Mouse (Mus musculus): ENCODE measurements around the gene Cend1.
"Not testable (repeated sequence)": the region's sequence is repeated elsewhere in the genome, so short reads cannot be mapped to it uniquely, and the experiment has no call there.

Gene Cend1

DNA sequence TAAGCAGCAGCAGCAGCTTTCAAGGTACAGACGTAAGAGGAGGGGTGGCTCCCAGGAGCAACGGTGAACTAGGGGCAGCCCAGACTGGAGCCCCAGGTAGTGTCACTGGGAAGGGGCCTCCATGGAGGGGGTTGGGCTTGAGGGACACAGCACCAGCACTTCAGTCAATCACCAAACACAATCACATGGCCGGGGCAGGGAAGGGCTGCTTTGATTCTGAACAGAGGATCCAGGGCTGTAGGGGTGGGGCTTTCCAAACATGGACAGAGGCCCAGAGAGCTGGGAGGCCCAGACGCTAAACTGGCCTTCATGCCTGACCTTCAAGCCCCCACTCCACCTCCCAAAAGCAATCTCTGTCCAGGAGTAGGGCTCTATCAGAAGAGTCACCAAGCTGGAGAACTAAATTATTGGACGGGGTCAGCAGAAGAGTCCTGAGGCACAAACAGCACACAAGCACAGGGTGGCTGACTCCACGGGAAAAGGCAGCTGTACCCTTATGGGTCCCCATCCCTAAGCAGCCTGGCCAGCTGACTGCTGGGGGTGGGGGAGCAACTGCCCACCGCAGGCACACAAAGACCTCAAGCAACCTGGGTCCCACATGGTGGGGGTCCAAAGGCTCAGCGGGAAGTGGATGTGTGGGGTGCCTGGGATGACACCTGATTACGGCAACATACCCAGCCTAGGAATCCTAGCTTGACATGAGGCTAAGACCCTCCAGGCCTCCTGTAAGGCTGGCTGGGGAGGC, 721 bp upstream of the Cend1 start:
- DNase-seq (ENCODE audit: low read depth, low spot score): no peak

DNA sequence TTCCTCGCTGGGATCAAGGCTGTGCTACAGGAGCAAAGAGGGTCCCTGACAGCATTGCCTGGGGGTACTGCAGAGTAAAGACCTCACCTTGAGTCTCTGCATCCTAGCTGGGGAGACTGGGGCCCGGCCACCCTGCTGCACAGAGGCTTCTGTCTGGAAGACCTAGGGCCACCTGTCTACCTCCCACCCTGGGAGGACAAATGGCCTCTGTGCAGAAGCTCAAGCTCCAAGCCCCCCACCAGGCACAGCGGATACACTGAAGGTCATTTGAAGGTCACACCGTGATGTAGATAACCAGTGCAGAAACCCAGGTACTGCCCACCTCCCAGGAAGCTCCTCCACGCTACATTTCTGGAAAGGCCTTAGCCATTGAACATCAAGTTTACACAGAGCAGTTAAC, 590 bp downstream of the Cend1 start:
- DNase-seq (ENCODE audit: low read depth, low spot score): no peak

DNA sequence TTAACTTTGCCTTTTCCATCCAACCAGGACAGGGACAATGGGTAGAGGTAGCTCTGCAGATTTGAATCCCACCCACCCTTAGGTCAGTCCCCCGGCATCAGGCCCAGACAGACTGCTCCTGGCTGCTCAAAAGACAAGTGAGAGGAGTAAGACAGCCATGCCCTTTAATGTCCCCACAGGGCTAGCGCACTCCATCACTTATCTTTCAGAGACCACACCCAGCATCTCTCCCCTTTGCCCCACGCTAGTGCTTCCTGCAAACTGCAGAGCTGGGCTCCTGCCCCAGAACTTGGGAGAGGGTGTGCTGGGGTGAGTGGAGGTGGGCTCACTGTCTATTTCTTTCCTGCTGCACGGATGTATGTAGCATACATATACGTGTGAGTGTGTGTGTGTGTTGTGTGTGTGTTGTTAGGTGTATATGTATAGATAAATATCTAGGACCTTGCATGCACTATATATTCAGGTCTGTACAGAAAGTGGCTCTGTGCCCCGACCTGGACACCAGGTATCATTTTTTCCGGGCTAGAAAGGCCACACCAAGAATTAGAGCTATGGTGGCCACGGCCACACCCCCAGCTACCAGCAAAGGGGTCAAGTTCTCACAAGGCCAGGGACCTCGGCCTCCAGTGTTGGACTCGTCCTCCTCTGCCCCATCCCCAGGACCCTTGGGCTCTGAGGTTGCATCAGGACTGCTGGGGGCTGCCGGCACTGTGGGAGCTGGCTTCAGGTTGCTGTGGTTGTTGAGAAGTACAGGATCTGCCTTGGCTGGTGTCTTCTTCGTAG, 2.2 kb downstream of the Cend1 start:
- no peak for DNase-seq (ENCODE audit: low read depth, low spot score)

DNA sequence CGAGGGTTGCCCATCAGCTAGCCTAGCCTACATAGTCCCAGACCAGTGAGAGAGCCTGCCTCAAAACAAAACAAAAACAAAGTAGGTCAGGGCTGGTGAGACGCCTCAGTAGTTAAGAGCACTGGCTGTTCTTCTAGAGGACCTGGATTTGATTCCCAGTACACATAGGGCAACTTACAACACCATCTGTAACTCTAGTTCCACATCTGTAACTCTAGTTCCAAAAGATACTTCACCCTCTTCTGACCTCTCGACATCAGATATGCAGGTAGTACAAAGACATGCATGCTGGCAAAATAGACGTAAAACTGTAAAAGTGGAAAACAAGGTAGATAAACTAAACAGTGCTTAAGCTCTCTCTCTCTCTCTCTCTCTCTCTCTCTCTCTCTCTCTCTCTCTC, 5.5 kb downstream of the Cend1 start:
- DNase-seq (ENCODE audit: low read depth, low spot score): no peak

DNA sequence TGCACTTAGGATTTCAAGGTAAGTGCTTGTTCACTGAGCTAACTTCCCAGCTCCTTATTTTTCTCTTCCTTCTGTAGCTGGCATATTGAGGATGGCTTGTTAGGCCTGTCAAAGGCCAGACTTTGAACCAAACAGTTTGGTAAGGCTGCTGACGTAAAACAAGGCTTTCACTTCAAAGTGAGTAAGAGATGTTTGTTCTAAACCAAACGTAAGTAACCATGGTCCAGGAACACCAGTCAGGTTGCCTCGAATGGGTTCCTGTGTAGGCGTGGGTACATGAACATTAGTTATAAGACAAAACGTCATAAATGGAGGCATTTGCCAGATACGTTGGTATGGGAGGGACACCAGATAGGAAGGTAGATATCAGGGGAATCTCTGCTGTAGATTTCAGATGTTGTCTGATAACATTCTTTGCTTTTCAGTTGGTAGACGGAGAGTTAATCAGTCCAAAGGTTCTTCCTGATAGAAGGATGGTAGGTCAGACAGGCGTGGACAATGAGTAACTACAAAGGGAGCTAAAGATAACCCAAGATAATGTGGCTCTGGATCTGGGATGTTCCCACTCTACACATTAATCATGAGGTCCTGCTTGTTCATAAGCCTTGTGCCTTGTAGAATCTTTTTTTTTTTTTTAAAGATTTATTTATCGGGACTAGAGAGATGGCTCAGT, 9.1 kb downstream of the Cend1 start:
- no peak for DNase-seq (ENCODE audit: low read depth, low spot score)

DNA sequence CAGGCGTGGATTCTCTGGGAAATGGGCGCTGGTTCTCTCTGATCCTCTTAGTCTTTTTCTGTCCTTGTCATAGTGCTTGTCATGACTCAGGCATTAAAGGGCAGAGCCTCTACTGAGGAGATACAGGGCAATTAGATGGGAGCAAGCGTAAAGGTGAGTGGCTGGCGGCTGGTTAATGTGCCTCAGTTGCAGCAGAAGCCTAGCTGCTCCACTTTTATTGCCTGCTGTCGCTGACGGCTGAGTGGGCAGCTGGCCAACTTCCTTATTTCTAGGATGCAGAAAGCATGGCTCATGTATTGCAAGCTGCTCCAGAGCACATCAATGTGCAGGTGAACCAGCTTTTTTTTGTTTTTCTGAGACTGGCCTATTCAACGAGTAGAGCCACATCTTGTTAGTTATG, 10.3 kb downstream of the Cend1 start:
- DNase-seq (ENCODE audit: low read depth, low spot score): no peak

DNA sequence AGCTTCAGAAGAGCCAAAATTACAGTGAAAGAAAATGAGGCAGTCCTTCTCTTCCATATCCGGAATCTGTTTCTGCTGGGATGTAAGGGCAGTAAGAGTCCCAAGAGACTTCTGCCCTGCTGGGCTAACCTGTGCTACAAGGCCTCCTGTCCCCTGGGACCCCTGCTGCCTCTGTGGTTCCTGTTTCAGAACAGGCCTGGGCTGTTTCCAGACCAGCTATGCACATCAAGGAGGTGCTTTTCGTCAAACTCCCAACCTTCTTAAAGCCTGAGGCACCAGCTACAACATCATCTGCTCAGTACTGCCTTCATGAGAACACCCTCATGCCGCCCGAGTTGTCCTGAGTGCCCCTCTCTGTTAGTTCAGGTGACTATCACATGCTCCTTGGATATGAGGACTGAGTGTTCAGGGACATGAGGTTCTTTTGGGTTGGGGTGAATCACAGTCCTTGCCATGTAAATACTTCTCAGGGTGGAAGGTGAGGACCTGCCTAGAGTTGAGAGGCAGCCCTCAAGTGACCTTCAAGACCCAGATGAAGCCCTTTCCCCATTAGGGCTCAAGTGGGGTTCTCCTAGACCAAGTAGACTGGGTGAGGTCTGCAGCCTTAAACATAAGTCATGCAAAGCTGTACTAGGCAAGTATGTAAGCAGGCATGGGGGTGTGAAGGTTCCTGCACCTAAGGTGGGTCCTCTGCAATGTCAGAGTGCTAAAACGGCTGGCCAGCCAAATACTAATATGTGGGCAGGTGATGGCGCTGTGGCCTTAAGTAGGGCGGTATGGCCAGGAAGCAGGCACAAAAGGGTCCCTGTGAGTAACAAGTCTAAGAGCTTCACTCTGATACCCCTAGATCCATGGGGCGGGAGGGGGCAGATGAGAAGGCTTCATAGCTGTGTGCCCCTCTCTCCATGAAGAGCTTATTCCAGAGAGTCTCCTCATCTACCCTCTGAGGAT, 11.3 kb downstream of the Cend1 start:
- no peak for DNase-seq (ENCODE audit: low read depth, low spot score)

DNA sequence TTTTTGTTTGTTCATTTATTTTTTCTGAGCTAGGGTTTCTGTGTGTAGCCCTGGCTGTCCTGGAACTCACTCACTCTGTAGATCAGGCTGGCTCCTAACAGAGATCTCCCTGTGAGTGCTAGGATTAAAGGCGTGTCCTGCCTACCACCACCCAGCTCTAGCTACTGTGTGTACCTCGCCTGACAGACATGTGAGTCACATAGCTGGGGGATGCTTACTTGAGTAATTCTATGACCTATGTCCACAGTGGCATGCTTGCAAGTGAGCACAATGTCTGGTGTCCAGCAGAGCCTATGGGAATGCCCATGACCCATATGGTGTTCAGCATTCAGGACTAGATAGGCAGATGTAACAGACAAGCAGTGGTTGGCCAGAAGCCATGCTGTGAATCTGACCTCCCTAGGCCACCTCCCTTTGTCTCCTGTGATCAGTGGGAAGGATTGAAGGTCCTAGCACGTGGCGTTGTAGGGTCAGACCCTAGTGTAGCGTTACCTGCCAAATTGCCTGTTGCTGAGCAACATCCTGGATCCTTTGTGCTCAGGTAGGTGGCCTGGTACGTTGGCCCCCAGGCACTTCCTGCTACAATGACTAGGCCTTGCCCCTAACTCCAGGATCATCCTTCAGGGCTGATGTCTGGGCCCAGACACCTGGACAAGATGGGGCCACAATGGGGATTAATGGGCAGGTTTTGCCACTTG, 13.0 kb downstream of the Cend1 start:
- no peak for DNase-seq (ENCODE audit: low read depth, low spot score)

DNA sequence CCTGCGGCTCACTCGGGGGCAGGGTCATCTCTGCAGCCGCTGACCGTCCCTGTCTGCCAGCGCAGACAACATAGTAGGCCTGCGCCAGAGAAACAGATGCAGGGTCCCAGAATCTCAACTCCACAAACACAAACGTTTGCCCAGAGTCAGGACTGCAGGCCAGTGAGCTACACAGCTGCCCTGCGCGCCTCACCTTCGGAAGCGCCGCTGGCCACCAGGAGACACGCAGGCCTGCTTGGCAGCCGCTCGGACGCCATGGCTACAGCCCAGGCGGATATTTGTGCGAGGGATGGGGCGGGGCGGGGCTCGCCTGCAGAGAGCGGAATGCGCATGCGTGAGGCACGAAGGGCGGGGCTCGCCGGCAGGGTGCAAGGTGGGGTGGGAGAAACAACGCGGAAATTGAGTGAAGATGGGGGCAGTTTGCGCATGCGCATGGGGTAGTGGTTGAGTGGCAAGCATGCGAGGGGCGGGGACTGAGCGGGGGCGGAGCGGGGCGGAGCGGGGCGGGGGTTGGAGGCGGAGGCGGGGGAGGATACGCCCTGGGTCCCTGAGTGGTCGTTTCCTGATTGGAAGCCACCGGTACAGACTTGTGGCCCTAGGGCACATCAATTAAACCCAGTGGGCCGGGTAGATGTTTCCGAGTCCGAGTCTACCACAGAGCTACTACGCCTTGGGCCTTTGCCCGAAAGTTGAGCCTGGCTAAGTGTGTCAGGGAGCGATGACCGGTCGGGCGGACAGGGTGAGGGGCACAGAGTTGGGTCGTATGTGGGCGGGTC, 15.3 kb downstream of the Cend1 start, which contains the start of gene Gatd1:
Gene Gatd1 (minus strand): TSS at position 328 of the 776 bp plus-strand sequence.
- peak; percentile 99 for DNase-seq (ENCODE audit: low read depth, low spot score)

DNA sequence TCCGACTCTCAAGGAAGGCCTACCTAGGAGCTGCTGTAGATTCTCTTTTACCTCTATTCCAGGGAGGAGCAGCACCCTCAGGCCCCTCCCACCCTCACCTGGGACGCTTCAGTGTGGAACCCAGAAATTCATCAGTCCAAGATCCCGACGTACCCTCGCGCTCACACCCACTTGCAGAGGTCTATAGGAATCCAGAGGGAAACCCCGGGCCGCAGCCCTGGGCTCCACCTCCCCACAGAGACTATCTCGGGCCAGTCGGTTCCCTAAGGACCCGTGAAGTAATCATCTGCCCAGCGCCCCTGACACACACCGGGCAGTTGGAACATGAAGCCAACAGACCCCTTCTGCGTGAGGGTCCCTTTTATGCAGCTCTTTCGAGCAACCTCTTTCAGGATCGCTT, 16.0 kb downstream of the Cend1 start:
- DNase-seq (ENCODE audit: low read depth, low spot score): no peak

DNA sequence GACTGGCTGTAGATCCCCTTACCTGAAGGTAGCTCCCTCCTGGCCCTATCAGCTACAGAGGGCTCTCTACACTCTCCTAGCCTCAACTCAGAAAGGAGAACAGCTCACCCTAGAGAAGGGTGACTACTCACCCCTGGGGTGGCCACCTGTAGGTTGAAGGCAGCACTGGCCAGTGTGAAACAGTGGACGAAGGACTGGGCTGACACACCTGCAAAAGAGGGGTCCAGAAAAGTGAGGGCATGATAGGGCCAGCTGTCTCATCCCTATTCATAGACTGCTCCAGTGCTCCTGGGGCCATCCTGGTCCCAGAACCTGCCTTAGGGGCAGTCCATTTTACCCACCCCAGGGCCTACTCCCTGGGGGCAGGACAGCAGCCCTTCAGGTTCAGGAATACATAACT, 17.6 kb downstream of the Cend1 start:
- no peak for DNase-seq (ENCODE audit: low read depth, low spot score)

DNA sequence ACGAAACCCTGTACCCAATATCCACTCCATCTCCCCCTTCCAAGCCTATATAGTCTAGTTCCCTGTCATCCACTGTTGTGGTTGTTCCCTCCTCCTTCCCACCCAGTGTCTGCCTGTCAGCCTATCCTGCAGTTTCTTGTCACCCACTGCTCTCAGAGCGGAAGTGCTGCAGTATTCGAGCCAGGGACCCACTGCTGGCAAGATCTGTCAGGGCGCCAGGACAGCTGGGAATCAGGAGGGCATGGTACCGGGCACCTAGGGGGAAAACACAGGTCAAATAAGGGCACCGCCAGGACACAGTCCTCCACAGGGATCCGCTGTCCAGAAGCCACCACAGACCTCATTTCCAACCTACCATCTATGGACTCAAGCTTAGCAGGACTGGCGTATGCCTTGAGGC, 18.7 kb downstream of the Cend1 start:
- no peak for DNase-seq (ENCODE audit: low read depth, low spot score)

DNA sequence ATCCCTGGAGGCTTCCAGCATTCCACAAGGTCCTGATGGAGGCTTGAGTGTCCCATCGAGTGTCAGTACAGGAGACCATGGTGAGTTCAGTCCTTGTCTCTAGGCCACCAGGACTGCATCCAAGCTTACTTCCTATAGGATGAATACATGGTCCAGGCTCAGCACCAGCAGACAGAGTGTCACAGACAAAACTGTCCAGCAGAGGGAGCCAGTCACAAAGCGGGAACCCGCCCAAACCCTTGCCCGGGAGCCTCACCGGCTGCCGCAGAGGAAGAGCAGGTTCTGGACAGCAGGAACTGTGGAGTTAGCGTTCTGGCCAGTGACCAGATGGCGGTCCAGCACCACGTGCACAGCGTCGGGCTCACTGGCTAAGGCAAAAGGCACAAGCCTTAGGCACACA, 20.5 kb downstream of the Cend1 start:
- DNase-seq (ENCODE audit: low read depth, low spot score): no peak

DNA sequence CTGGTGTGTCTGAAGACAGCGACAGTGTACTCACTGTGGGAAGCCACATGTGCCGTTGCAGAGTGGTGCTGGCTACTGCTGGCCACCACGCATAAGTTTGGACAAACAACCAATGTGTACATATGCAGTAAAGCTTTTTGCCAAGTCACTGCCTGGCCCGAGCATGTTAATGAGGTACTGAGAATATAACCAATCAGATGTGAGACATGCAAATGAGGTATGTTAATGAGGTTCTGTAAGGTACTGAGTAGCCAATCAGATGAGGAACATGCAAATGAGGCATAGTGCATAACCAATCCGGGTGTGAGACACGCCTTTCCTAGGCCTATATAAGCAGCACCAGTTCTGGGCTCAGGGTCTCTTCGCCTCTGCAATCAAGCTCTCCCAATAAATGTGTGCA, 21.6 kb downstream of the Cend1 start:
- DNase-seq (ENCODE audit: low read depth, low spot score): not testable (repeated sequence)

DNA sequence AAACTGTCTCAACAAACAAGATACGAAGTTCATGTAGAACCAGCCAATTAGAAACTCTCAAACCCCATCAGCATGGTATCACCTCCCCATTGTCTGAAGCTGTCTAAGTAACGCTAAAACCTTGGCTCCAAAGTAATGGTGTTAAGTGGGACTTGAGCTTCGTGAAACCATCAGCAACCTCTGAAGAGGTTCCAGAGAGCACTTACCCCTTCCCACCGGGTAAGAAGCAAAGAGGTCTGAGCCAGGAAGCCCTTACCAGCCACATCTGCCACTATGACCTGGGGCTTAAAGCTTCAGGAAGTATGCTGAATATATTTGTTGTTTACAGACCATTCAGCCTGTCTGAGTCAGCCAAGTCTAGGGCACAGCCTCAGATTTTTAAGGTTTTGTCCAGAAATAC, 23.8 kb downstream of the Cend1 start:
- no peak for DNase-seq (ENCODE audit: low read depth, low spot score)

DNA sequence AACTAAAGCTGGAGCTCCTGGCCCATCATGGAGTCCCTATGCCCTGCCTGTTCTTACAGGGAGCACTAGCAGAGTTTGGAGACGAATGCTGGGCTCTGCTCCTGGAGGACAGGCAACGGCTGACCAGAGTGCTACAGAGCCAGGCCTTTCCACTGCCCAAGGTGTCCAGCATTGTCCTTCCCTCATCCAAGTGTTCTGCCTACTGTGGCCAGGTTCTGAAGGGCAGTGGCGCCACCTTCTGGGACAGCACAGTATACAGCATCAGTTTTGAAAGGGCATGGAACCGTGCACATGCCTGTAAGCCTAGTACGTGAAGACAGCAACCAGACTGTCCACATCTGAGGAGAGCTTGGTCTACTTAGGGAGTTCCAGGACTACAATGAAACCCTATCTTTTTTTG, 26.0 kb downstream of the Cend1 start:
- no peak for DNase-seq (ENCODE audit: low read depth, low spot score)

DNA sequence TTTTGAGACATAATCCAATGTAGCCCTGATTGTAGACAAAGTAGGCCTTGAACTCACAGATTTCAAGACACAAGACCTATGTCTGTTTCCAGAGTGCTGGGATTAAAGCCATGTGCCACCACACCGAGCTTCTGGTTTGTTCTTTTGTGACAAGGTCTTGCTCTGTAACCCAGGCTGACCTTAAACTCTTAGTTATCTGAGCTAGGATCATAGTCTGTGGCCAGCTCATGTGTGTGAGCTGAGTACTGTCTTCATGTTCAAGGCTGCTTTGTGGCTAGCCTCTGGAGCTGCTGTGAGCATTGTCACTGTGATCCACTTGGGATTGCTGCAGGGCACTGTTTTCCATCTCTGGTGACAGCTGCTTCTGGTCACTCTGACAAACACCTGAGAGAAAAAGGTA, 33.9 kb downstream of the Cend1 start:
- no peak for DNase-seq (ENCODE audit: low read depth, low spot score)

DNA sequence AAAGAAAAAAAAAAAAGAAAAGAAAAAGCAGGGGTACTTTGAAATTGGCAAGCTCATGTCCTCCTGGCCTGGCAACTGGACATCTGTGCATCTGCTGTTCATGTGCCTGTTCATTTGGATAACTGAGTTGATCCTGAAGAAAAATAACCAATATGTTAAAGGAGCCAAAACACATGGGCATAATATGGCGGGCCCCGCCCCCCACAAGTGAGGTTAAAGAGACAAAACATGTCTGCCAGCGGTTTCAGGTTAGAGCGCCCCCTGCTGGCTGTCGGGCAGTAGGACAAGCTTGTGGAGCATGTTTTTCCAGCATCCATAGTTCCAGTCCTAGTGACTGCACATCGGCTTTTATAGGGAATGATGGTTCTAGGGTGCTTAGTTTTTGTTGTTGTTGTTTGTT, 34.5 kb downstream of the Cend1 start:
- no peak for DNase-seq (ENCODE audit: low read depth, low spot score)

DNA sequence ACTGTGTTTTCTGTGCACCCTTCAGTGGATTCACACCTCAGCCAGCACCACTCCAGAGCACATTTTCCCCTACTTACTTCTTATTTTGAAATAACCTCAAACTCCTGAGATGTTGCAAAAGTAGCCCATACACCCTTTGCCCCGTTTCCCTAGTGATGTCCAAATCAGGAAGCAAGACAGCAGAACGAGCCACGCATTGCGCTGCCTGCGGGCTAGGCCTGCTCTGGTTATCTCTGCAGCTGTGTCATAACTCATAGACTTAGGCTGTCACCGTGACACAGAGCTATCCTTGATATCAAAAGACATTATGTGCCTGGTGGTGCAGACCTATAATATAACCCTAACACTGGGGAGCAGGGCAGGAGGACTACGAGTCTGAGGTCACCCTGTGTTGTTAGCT, 35.1 kb downstream of the Cend1 start:
- no peak for DNase-seq (ENCODE audit: low read depth, low spot score)

DNA sequence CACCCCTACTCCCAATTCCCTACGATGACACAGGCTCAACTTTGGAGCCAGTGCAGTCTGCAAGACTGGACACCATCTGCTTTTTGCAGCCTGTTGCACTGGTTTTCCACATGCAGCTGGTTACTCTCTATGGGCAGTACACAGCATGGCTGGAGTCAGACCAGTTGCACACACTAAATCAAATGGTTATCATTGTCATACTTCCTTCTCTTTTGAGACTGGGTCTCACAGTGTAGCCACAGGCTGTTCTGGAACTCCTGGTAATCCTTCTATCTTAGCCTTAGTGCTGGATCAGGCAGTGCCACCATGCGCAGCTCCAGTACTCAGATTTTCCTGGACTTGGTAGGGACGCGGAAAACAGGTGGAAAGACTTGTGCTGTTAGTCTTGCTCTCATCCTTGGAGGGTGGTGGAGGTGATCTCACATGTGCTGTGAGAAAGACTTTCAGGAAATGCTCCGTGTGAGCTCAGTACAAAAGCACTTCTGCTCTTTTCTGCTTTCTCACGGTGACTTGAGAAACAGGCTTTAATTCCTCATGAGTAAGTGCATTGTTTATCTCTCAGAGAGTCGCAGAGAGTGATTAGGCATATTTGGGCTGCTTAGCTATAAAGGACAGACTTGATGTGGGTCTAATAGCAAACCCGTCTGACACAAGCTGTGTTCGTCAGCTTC, 36.6 kb downstream of the Cend1 start:
- DNase-seq (ENCODE audit: low read depth, low spot score): no peak
